In genomic region chr3:117044304-117044703, GRCm38 (mm10) we compare ENCODE assay signal across 14 mouse cellular contexts.
DNase-seq lines count a peak whose midpoint lies in the region; ATAC-seq and TF ChIP-seq lines count a peak whose summit lies in the region.
"Had no signal": no experiment of that assay in that cellular context is flagged by ENCODE, and none has a peak within 500 bp of the region (broad histone marks: within the 10 kb centered on the region; RNA-seq: fewer than 3 reads in every experiment).

No protein-coding gene starts in this region.

- ATAC-seq in heart, embryonic 12.5 days (ENCODE audit: insufficient number of reproducible peaks, low FRiP score): peak; percentile 49
- no peak for ATAC-seq in liver, embryonic 11.5 days (replicated peaks; ENCODE audit: low FRiP score)

- peak; percentile 78 for TF ChIP-seq EP300 in CH12.LX (IDR thresholded peaks at IDR 0.05; ENCODE audit: low read length)

- H3K27ac ChIP-seq in heart, embryonic 12.5 days (ENCODE audit: poor library complexity, severe bottlenecking): no peak overlapping the region; the same call in 1 of the 2 replicates
- H3K27ac ChIP-seq in CH12.LX (ENCODE audit: insufficient read depth, low read depth): no peak overlapping the region
- no peak overlapping the region for H3K27ac ChIP-seq in liver, embryonic 11.5 days (ENCODE audit: low read depth, low read length)
- H3K27ac ChIP-seq: hindbrain, embryonic 13.5 days; liver, embryonic 15.5 days; midbrain, embryonic 10.5 days had no signal

- TF ChIP-seq POLR2A in CH12.LX (IDR thresholded peaks at IDR 0.05; ENCODE audit: low read depth, low read length): no peak

- no peaks in the 10 kb centered on the region for H3K27me3 ChIP-seq in heart, embryonic 12.5 days (replicated peaks)
- H3K27me3 ChIP-seq in CH12.LX (replicated peaks): no peaks in the 10 kb centered on the region
- H3K27me3 ChIP-seq in liver, embryonic 11.5 days (replicated peaks; ENCODE audit: control insufficient read depth, insufficient read depth, low read length): no peaks in the 10 kb centered on the region
- H3K27me3 ChIP-seq: hindbrain, embryonic 13.5 days; liver, embryonic 15.5 days had no signal

- H3K79me2 ChIP-seq in CH12.LX (replicated peaks; ENCODE audit: control insufficient read depth, extremely low read depth, insufficient read depth, poor library complexity, severe bottlenecking): no peaks in the 10 kb centered on the region

- WGBS in heart, embryonic 12.5 days: 35% methylated on average over 2 of the region's 2 CpGs
- 68% methylated on average over 2 of the region's 2 CpGs for WGBS in liver, embryonic 11.5 days

- H3K4me1 ChIP-seq in heart, embryonic 12.5 days (replicated peaks): peaks cover 5% of the 10 kb centered on the region; the same call in 1 of the 2 replicates
- peaks cover 6 to 22% of the 10 kb centered on the region in 2 experiments for H3K4me1 ChIP-seq in CH12.LX (ENCODE audit: control insufficient read depth in 1 of 2, insufficient read depth in 2 of 2)
- no peaks in the 10 kb centered on the region for H3K4me1 ChIP-seq in liver, embryonic 11.5 days (replicated peaks; ENCODE audit: control insufficient read depth, insufficient read depth, low read length)
- H3K4me1 ChIP-seq: hindbrain, embryonic 13.5 days; midbrain, embryonic 10.5 days had no signal

- H3K4me3 ChIP-seq in heart, embryonic 12.5 days: no peak overlapping the region
- no peak overlapping the region for H3K4me3 ChIP-seq in CH12.LX (replicated peaks in 1 of 3; ENCODE audit: low read depth in 2 of 3, low read length in 2 of 3, poor library complexity in 1 of 3)
- H3K4me3 ChIP-seq in liver, embryonic 11.5 days (ENCODE audit: low read depth, low read length): no peak overlapping the region
- H3K4me3 ChIP-seq: hindbrain, embryonic 13.5 days; liver, embryonic 15.5 days; midbrain, embryonic 10.5 days had no signal

- no peak overlapping the region for H3K4me2 ChIP-seq in heart, embryonic 12.5 days
- H3K4me2 ChIP-seq in CH12.LX (ENCODE audit: insufficient read depth, low read depth, poor library complexity, severe bottlenecking): peak overlapping the region; percentile 45; the same call in 1 of the 2 replicates
- no peak overlapping the region for H3K4me2 ChIP-seq in liver, embryonic 11.5 days
- H3K4me2 ChIP-seq: hindbrain, embryonic 13.5 days; liver, embryonic 15.5 days had no signal

- dilution Hi-C loops in CH12.LX (cut with MboI; ENCODE audit: extremely low pct_ligation_motif_present, extremely low pct_unique_long_range_greater_than_20kb, low sequenced_read_pairs): no loop called here

- no peak for TF ChIP-seq CTCF in CH12.LX (conservative IDR thresholded peaks at IDR 0.05 in 1 of 2, IDR thresholded peaks at IDR 0.05 in 1 of 2; ENCODE audit: low read depth in 2 of 2, low read length in 2 of 2)

- no peak for DNase-seq in heart, postnatal 25 days (ENCODE audit: low spot score)
- DNase-seq in 416B (ENCODE audit: low read depth) (peak; percentile 66), CH12.LX (ENCODE audit: extremely low read depth) (peak; percentile 60)
- DNase-seq in lung, postnatal 25 days (ENCODE audit: low spot score): peak; percentile 36
- DNase-seq in liver, embryonic 11.5 days (ENCODE audit: low spot score): no peak
- no peak for DNase-seq in retina, embryonic 14.5 days (ENCODE audit: low spot score)
- DNase-seq: cerebellum, adult 8-10 months; kidney, adult 2 months; right cerebral cortex, postnatal 25 days; thymus, postnatal 36 days had no signal

- H3K9ac ChIP-seq in heart, embryonic 12.5 days: no peak overlapping the region
- H3K9ac ChIP-seq in CH12.LX (ENCODE audit: insufficient read depth, low read depth): no peak overlapping the region
- H3K9ac ChIP-seq in liver, embryonic 11.5 days (ENCODE audit: low read depth, low read length): no peak overlapping the region
- H3K9ac ChIP-seq: hindbrain, embryonic 13.5 days; liver, embryonic 15.5 days had no signal

- no peak for TF ChIP-seq RAD21 in CH12.LX (IDR thresholded peaks at IDR 0.05; ENCODE audit: low read depth, low read length)

- intact Hi-C loops in heart, postnatal 25 days (cut with DNase I): no loop called here

- in situ Hi-C loops in CH12.LX (cut with MboI; ENCODE audit: low pct_ligation_motif_present, low pct_unique_long_range_greater_than_20kb, low sequenced_read_pairs): no loop called here

- H3K36me3 ChIP-seq in heart, embryonic 12.5 days: no peaks in the 10 kb centered on the region
- no peaks in the 10 kb centered on the region for H3K36me3 ChIP-seq in CH12.LX (replicated peaks in 1 of 2; ENCODE audit: control insufficient read depth in 1 of 2, insufficient read depth in 1 of 2, low read length in 1 of 2)
- H3K36me3 ChIP-seq in liver, embryonic 11.5 days (ENCODE audit: control insufficient read depth, insufficient read depth, low read length): no peaks in the 10 kb centered on the region
- H3K36me3 ChIP-seq: hindbrain, embryonic 13.5 days; liver, embryonic 15.5 days; midbrain, embryonic 10.5 days had no signal

- no peaks in the 10 kb centered on the region for H3K9me3 ChIP-seq in heart, embryonic 12.5 days (replicated peaks)
- H3K9me3 ChIP-seq in CH12.LX (replicated peaks; ENCODE audit: low read length): no peaks in the 10 kb centered on the region
- no peaks in the 10 kb centered on the region for H3K9me3 ChIP-seq in liver, embryonic 11.5 days (ENCODE audit: control insufficient read depth, low read length)
- H3K9me3 ChIP-seq: hindbrain, embryonic 13.5 days; liver, embryonic 15.5 days; midbrain, embryonic 10.5 days had no signal

TF ChIP-seq in CH12.LX, 34 proteins besides CTCF, POLR2A, EP300 and RAD21:
- TF ChIP-seq ELF1 (IDR thresholded peaks at IDR 0.05; ENCODE audit: low read depth, low read length): 0 out of 2 replicates have a peak, but pooled peaks have one; percentile 27
- TF ChIP-seq TCF12 (IDR thresholded peaks at IDR 0.05; ENCODE audit: low read depth, low read length): peak; percentile 31; the same call in 1 of the 2 replicates
- TF ChIP-seq JUND (conservative IDR thresholded peaks at IDR 0.05; ENCODE audit: low read depth, low read length): peak; percentile 90
- TF ChIP-seq NRF1 (IDR thresholded peaks at IDR 0.05; ENCODE audit: low read depth, low read length): no peak
- no peak for TF ChIP-seq CHD2 (IDR thresholded peaks at IDR 0.05; ENCODE audit: low read length)
- 0 out of 2 replicates have a peak, but pooled peaks have one; percentile 24 for TF ChIP-seq MAX (IDR thresholded peaks at IDR 0.05; ENCODE audit: low read length)
- no peak for TF ChIP-seq UBTF (IDR thresholded peaks at IDR 0.05; ENCODE audit: low read depth, low read length)
- TF ChIP-seq MEF2A (IDR thresholded peaks at IDR 0.05; ENCODE audit: borderline replicate concordance, low read depth, low read length): peak; percentile 46; the same call in 1 of the 2 replicates
- TF ChIP-seq JUN (IDR thresholded peaks at IDR 0.05; ENCODE audit: insufficient read depth, low read depth, low read length): peak; percentile 93
- peak; percentile 68 for TF ChIP-seq IRF4 (IDR thresholded peaks at IDR 0.05; ENCODE audit: low read depth, low read length)

Comparison
In these comparisons a context has a peak if more than half of its experiments do, and no peak if none do; other contexts are left out.
1. DNase-seq: peak in 416B (single experiment), CH12.LX (single experiment) and lung, postnatal 25 days (single experiment); none in heart, postnatal 25 days (single experiment), liver, embryonic 11.5 days (single experiment) and retina, embryonic 14.5 days (single experiment).